Mouse (Mus musculus) midbrain, embryonic 15.5 days (tissue): Measurements from ENCODE around the gene Galnt10. TPM values are rescaled to one million over a fixed set of nuclear protein-coding genes. Genes with fewer than 3 reads are reported as not detected.
"Not testable (repeated sequence)": the region's sequence is repeated elsewhere in the genome, so short reads cannot be mapped to it uniquely, and the experiment has no call there.

Source experiments
- ATAC-seq: fragments of 200-750 bp; cut with Nextera tagmentation; replicated peaks from 2 replicates; pipeline ENCODE4 v1.8.0; 2017; ENCODE audit warnings: moderate TSS enrichment
- H3K27ac ChIP-seq: fragments of 300-500 bp; sonication (generic); 2 replicates; pipeline ENCODE4 v1.5.1; 2015; ENCODE audit warnings: mild to moderate bottlenecking, inconsistent platforms
- H3K27me3 ChIP-seq: fragments of 300-500 bp; sonication (generic); replicated peaks from 2 replicates; pipeline ENCODE4 v1.6.1; 2015; ENCODE audit warnings: inconsistent platforms
- H3K36me3 ChIP-seq: fragments of 300-500 bp; sonication (generic); replicated peaks from 2 replicates; pipeline ENCODE4 v1.6.1; 2015; ENCODE audit warnings: inconsistent platforms
- H3K4me1 ChIP-seq: fragments of 300-500 bp; sonication (generic); 2 replicates; pipeline ENCODE4 v1.6.1; 2015; ENCODE audit warnings: inconsistent platforms
- H3K4me2 ChIP-seq: fragments of 300-500 bp; sonication (generic); 2 replicates; pipeline ENCODE4 v1.6.1; 2015; ENCODE audit warnings: inconsistent platforms, mild to moderate bottlenecking, moderate library complexity
- H3K4me3 ChIP-seq: fragments of 300-500 bp; sonication (generic); 2 replicates; pipeline ENCODE4 v1.5.1; 2015; ENCODE audit warnings: mild to moderate bottlenecking, inconsistent platforms
- H3K9ac ChIP-seq: fragments of 300-500 bp; sonication (generic); 2 replicates; pipeline ENCODE4 v1.6.1; 2015; ENCODE audit warnings: mild to moderate bottlenecking, inconsistent platforms
- H3K9me3 ChIP-seq: fragments of 300-500 bp; sonication (generic); 2 replicates; pipeline ENCODE4 v1.6.1; 2016; ENCODE audit warnings: inconsistent platforms
- WGBS: fragments of 180-500 bp; shearing (Covaris S2); methylation state at CpG from one replicate; pipeline ENCODE4 v1.1.7; 2015; ENCODE audit warnings: mixed read lengths; 5-methylcytosine and 5-hydroxymethylcytosine counted together
- polyA plus RNA-seq: library from polyadenylated mRNA; unstranded; fragments of >200 nt; fragmentation: Nextera tagmentation; extraction: Ambion mirVana; gene quantifications from 2 replicates; pipeline ENCODE4 v1.2.1, GENCODE M21; 2015

Galnt10 gene
- polyA plus RNA-seq, 1 experiment from 2014 or later: 16.4 TPM

- H3K27me3 ChIP-seq: no peaks in the 10 kb centered on the region
- no peaks in the 10 kb centered on the region for H3K9me3 ChIP-seq
- no peak for ATAC-seq
- WGBS: 95% methylated on average over 17 of the region's 17 CpGs
- H3K4me2 ChIP-seq: no peak overlapping the region
- H3K36me3 ChIP-seq: peaks cover 6% of the 10 kb centered on the region; the same call in 1 of the 2 replicates
- H3K4me1 ChIP-seq: no peaks in the 10 kb centered on the region
- H3K27ac ChIP-seq: no peak overlapping the region
- H3K9ac ChIP-seq: no peak overlapping the region
- no peak overlapping the region for H3K4me3 ChIP-seq
These were observed 163.9 kb downstream of the Galnt10 start for GRCm38 (mm10) chr11:57809017-57809731.

- peaks cover 6% of the 10 kb centered on the region; the same call in 1 of the 2 replicates for H3K36me3 ChIP-seq
- H3K27ac ChIP-seq: no peak overlapping the region
- no peak overlapping the region for H3K4me3 ChIP-seq
- H3K27me3 ChIP-seq: no peaks in the 10 kb centered on the region
- WGBS: 94% methylated on average over 8 of the region's 8 CpGs
- ATAC-seq: no peak
- H3K4me2 ChIP-seq: no peak overlapping the region
- H3K9ac ChIP-seq: no peak overlapping the region
- no peaks in the 10 kb centered on the region for H3K9me3 ChIP-seq
- no peaks in the 10 kb centered on the region for H3K4me1 ChIP-seq
These were observed 164.5 kb downstream of the Galnt10 start for GRCm38 (mm10) chr11:57809732-57810098.

- H3K27me3 ChIP-seq: no peaks in the 10 kb centered on the region
- no peak overlapping the region for H3K27ac ChIP-seq
- H3K9ac ChIP-seq: no peak overlapping the region
- H3K9me3 ChIP-seq: no peaks in the 10 kb centered on the region
- ATAC-seq: no peak
- 87% methylated on average over 7 of the region's 7 CpGs for WGBS
- H3K4me1 ChIP-seq: no peaks in the 10 kb centered on the region
- H3K4me3 ChIP-seq: no peak overlapping the region
- peaks cover 6% of the 10 kb centered on the region; the same call in 1 of the 2 replicates for H3K36me3 ChIP-seq
- H3K4me2 ChIP-seq: no peak overlapping the region
These were observed 165.8 kb downstream of the Galnt10 start for GRCm38 (mm10) chr11:57811006-57811405.

- Histone ChIP-seq H3K36me3 (peaks cover 6% of the 10 kb centered on the region; the same call in 1 of the 2 replicates), H3K4me2 (no peak overlapping the region), H3K9ac (no peak overlapping the region), H3K4me3 (no peak overlapping the region), H3K4me1 (no peaks in the 10 kb centered on the region), H3K9me3 (no peaks in the 10 kb centered on the region), H3K27me3 (no peaks in the 10 kb centered on the region), H3K27ac (no peak overlapping the region)
- no peak for ATAC-seq
- 98% methylated on average over 8 of the region's 8 CpGs for WGBS
These were observed 167.0 kb downstream of the Galnt10 start for GRCm38 (mm10) chr11:57812212-57812611.

GRCm38 (mm10) chr11:57813641-57814040 lies 168.4 kb downstream of the Galnt10 start:
- ATAC-seq: no peak
- WGBS: 92% methylated on average over 3 of the region's 3 CpGs

GRCm38 (mm10) chr11:57818189-57818588 lies 172.9 kb downstream of the Galnt10 start:
- Histone ChIP-seq H3K9ac (no peak overlapping the region), H3K27ac (no peak overlapping the region), H3K4me2 (no peak overlapping the region), H3K4me1 (no peaks in the 10 kb centered on the region), H3K4me3 (no peak overlapping the region), H3K27me3 (no peaks in the 10 kb centered on the region), H3K9me3 (no peaks in the 10 kb centered on the region), H3K36me3 (no peaks in the 10 kb centered on the region)
- 88% methylated on average over 4 of the region's 4 CpGs for WGBS
- ATAC-seq: no peak

More at GRCm38 (mm10) chr11:57813641-57814040, 168.4 kb downstream of the Galnt10 start:
- Histone ChIP-seq H3K36me3 (peaks cover 6% of the 10 kb centered on the region; the same call in 1 of the 2 replicates), H3K4me1 (no peaks in the 10 kb centered on the region), H3K4me2 (no peak overlapping the region), H3K9ac (no peak overlapping the region), H3K27me3 (no peaks in the 10 kb centered on the region), H3K4me3 (no peak overlapping the region), H3K9me3 (no peaks in the 10 kb centered on the region), H3K27ac (no peak overlapping the region)

- WGBS: 29% methylated on average over 9 of the region's 9 CpGs
- no peak for ATAC-seq
These were observed 174.8 kb downstream of the Galnt10 start for GRCm38 (mm10) chr11:57819999-57820581.

GRCm38 (mm10) chr11:57823159-57823558 lies 177.9 kb downstream of the Galnt10 start:
- not testable (repeated sequence) for H3K9me3 ChIP-seq, H3K4me3 ChIP-seq, H3K36me3 ChIP-seq, H3K27ac ChIP-seq, H3K4me2 ChIP-seq, H3K9ac ChIP-seq, ATAC-seq, H3K4me1 ChIP-seq
- peaks cover 28% of the 10 kb centered on the region for H3K27me3 ChIP-seq
- 100% methylated on average over 2 of the region's 2 CpGs for WGBS

More at GRCm38 (mm10) chr11:57819999-57820581, 174.8 kb downstream of the Galnt10 start:
- no peak overlapping the region for H3K9ac ChIP-seq
- H3K4me3 ChIP-seq: no peak overlapping the region
- H3K27me3 ChIP-seq: peaks cover 7% of the 10 kb centered on the region
- no peak overlapping the region for H3K27ac ChIP-seq
- no peak overlapping the region for H3K4me2 ChIP-seq
- H3K9me3 ChIP-seq: no peaks in the 10 kb centered on the region
- no peaks in the 10 kb centered on the region for H3K4me1 ChIP-seq
- H3K36me3 ChIP-seq: no peaks in the 10 kb centered on the region

GRCm38 (mm10) chr11:57823714-57824113 lies 178.5 kb downstream of the Galnt10 start:
- H3K4me1 ChIP-seq: peaks cover 8% of the 10 kb centered on the region
- no peaks in the 10 kb centered on the region for H3K9me3 ChIP-seq
- H3K36me3 ChIP-seq: no peaks in the 10 kb centered on the region
- H3K27ac ChIP-seq: no peak overlapping the region
- no peak for ATAC-seq
- peaks cover 28% of the 10 kb centered on the region for H3K27me3 ChIP-seq
- H3K9ac ChIP-seq: no peak overlapping the region
- no peak overlapping the region for H3K4me2 ChIP-seq
- WGBS: 81% methylated on average over 7 of the region's 7 CpGs
- H3K4me3 ChIP-seq: no peak overlapping the region

GRCm38 (mm10) chr11:57825234-57825633 lies 180.0 kb downstream of the Galnt10 start:
- WGBS: 46% methylated on average over 11 of the region's 11 CpGs
- not testable (repeated sequence) for H3K9ac ChIP-seq, H3K9me3 ChIP-seq, ATAC-seq, H3K4me3 ChIP-seq, H3K4me2 ChIP-seq, H3K27ac ChIP-seq, H3K36me3 ChIP-seq
- Histone ChIP-seq H3K27me3 (peaks cover 42% of the 10 kb centered on the region), H3K4me1 (peaks cover 15% of the 10 kb centered on the region)

GRCm38 (mm10) chr11:57827048-57827914 lies 182.0 kb downstream of the Galnt10 start:
- ATAC-seq: no peak
- Histone ChIP-seq H3K4me1 (peaks cover 15% of the 10 kb centered on the region), H3K36me3 (no peaks in the 10 kb centered on the region), H3K9ac (no peak overlapping the region), H3K4me3 (peak overlapping the region; percentile 22), H3K4me2 (peak overlapping the region; percentile 38), H3K9me3 (no peaks in the 10 kb centered on the region), H3K27me3 (peaks cover 61% of the 10 kb centered on the region), H3K27ac (no peak overlapping the region)
- WGBS: under 1% methylated on average over 41 of the region's 41 CpGs

- peaks cover 68% of the 10 kb centered on the region for H3K27me3 ChIP-seq
These were observed 182.8 kb downstream of the Galnt10 start for GRCm38 (mm10) chr11:57827915-57828545.

More at GRCm38 (mm10) chr11:57827915-57828545, 182.8 kb downstream of the Galnt10 start:
- Histone ChIP-seq H3K9ac (no peak overlapping the region), H3K9me3 (no peaks in the 10 kb centered on the region), H3K4me1 (peaks cover 15% of the 10 kb centered on the region), H3K27ac (no peak overlapping the region), H3K36me3 (no peaks in the 10 kb centered on the region), H3K4me2 (peak overlapping the region; percentile 38), H3K4me3 (peak overlapping the region; percentile 22)
- WGBS: under 1% methylated on average over 33 of the region's 33 CpGs
- no peak for ATAC-seq
